Mouse (Mus musculus) liver, postnatal 0 days (tissue): ENCODE data around the gene Ptpn22.

Experiments used
- CTCF ChIP-seq: sonication (generic); IDR thresholded peaks from 2 replicates; pipeline ENCODE4 v1.5.1; 2016; ENCODE audit warnings: antibody characterized with exemption, low read depth
- EP300 ChIP-seq: IDR thresholded peaks from 2 replicates; pipeline ENCODE4 v1.6.1; 2016; ENCODE audit warnings: antibody characterized with exemption, low read depth, mild to moderate bottlenecking

DNA sequence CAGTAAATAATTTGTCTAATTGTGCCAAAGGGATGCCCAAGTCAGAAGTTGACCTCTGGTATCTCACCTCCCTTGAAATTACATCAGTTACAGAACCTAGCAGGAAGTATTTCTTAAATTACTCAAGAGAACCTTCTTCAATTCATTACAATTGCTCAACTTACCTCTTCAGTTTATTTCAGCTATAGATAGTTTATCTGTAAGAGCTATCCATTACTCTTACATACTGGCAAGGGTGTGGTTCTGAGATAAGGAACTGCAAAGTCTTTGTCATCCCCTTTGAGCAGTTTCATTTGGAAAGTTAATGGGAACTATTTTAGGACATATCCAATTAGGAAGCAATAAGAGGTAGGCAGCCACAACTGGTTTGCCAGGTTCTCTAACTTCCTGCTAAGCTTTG, 27.2 kb upstream of the Ptpn22 start, which contains the start of gene Bcl2l15:
- no peak for TF ChIP-seq CTCF
- TF ChIP-seq EP300: peak; percentile 49; the same call in 1 of the 2 replicates
